Mouse (Mus musculus): ENCODE results near the gene Nrgn.

The Nrgn gene

GRCm38 (mm10) chr9:37552536-37553293 is at the start of gene Nrgn:
Gene Nrgn (minus strand): TSS chr9:37552904.
- DNase-seq (ENCODE audit: low spot score): peak; percentile 95

- no peak for DNase-seq (ENCODE audit: low spot score)
These were observed 48.0 kb upstream of the Nrgn start for GRCm38 (mm10) chr9:37600538-37601205.

GRCm38 (mm10) chr9:37598637-37599036 is 45.9 kb upstream of the Nrgn start:
- DNase-seq (ENCODE audit: low spot score): no peak

- no peak for DNase-seq (ENCODE audit: low spot score)
These were observed 42.9 kb upstream of the Nrgn start for GRCm38 (mm10) chr9:37595570-37595969.

- DNase-seq (ENCODE audit: low spot score): no peak
These were observed 41.0 kb upstream of the Nrgn start for GRCm38 (mm10) chr9:37593690-37594089.

GRCm38 (mm10) chr9:37592633-37593032 is 39.9 kb upstream of the Nrgn start:
- no peak for DNase-seq (ENCODE audit: low spot score)

GRCm38 (mm10) chr9:37592025-37592424 is 39.3 kb upstream of the Nrgn start:
- no peak for DNase-seq (ENCODE audit: low spot score)

- DNase-seq (ENCODE audit: low spot score): no peak
These were observed 37.7 kb upstream of the Nrgn start for GRCm38 (mm10) chr9:37590381-37590780.

GRCm38 (mm10) chr9:37586718-37587117 is 34.0 kb upstream of the Nrgn start:
- no peak for DNase-seq (ENCODE audit: low spot score)

GRCm38 (mm10) chr9:37583594-37583993 is 30.9 kb upstream of the Nrgn start:
- no peak for DNase-seq (ENCODE audit: low spot score)

GRCm38 (mm10) chr9:37576436-37576930 is 23.8 kb upstream of the Nrgn start:
- no peak for DNase-seq (ENCODE audit: low spot score)

- no peak for DNase-seq (ENCODE audit: low spot score)
These were observed 19.6 kb upstream of the Nrgn start for GRCm38 (mm10) chr9:37572204-37572876.

GRCm38 (mm10) chr9:37569231-37569835 is 16.6 kb upstream of the Nrgn start:
- DNase-seq (ENCODE audit: low spot score): no peak

- DNase-seq (ENCODE audit: low spot score): no peak
These were observed 16.0 kb upstream of the Nrgn start for GRCm38 (mm10) chr9:37568605-37569214.

- DNase-seq (ENCODE audit: low spot score): no peak
These were observed 15.3 kb upstream of the Nrgn start for GRCm38 (mm10) chr9:37567892-37568604.

GRCm38 (mm10) chr9:37567454-37567853 is 14.8 kb upstream of the Nrgn start:
- DNase-seq (ENCODE audit: low spot score): no peak

GRCm38 (mm10) chr9:37567019-37567418 is 14.3 kb upstream of the Nrgn start:
- DNase-seq (ENCODE audit: low spot score): no peak

GRCm38 (mm10) chr9:37563805-37564204 is 11.1 kb upstream of the Nrgn start:
- DNase-seq (ENCODE audit: low spot score): no peak

GRCm38 (mm10) chr9:37560617-37561016 is 7.9 kb upstream of the Nrgn start:
- no peak for DNase-seq (ENCODE audit: low spot score)

GRCm38 (mm10) chr9:37556366-37556765 is 3.7 kb upstream of the Nrgn start:
- DNase-seq (ENCODE audit: low spot score): no peak

Data from embryo, embryonic 10 days (tissue).